Mouse (Mus musculus): ENCODE measurements around the gene Pik3r2. TPM values are rescaled to one million over a fixed set of nuclear protein-coding genes. Genes with fewer than 3 reads are reported as not detected.

Gene Pik3r2
- polyA plus RNA-seq, 1 experiment from 2014 or later = 74.6 TPM

DNA sequence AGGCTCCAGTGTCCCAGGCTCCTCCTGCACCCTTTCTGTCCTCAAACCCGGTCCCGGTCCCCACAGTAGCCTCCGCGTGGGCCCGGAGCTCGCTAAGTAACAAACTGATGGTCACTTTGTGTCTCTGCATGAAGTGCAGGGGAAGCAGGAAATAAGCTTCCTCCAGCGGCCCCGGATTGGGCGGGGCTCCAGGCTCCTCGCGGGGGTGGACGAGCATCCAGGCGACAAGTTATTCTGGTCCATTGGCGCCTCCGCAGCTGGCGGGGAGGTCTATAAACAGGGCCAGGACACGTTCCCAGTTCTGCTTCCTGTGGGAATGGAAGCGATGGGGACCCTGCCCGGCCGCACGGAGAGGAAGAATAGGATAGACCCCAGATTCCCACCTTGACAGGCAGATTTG is 23.4 kb downstream of the Pik3r2 start:
- no peaks in the 10 kb centered on the region for H3K9me3 ChIP-seq
- H3K36me3 ChIP-seq = peaks cover 15% of the 10 kb centered on the region
- no peak for ATAC-seq (ENCODE audit: low FRiP score, low read depth)
- H3K4me1 ChIP-seq = peaks cover 12% of the 10 kb centered on the region
- H3K9ac ChIP-seq (replicated peaks) = 0 out of 2 replicates have a peak overlapping the region, but pooled peaks have one; percentile 28
- H3K4me2 ChIP-seq (replicated peaks) = no peak overlapping the region
- H3K27me3 ChIP-seq = peaks cover 31% of the 10 kb centered on the region; the same call in 1 of the 2 replicates
- no peak overlapping the region for H3K4me3 ChIP-seq
- WGBS = 37% methylated on average over 21 of the region's 21 CpGs
- H3K27ac ChIP-seq (replicated peaks) = no peak overlapping the region

DNA sequence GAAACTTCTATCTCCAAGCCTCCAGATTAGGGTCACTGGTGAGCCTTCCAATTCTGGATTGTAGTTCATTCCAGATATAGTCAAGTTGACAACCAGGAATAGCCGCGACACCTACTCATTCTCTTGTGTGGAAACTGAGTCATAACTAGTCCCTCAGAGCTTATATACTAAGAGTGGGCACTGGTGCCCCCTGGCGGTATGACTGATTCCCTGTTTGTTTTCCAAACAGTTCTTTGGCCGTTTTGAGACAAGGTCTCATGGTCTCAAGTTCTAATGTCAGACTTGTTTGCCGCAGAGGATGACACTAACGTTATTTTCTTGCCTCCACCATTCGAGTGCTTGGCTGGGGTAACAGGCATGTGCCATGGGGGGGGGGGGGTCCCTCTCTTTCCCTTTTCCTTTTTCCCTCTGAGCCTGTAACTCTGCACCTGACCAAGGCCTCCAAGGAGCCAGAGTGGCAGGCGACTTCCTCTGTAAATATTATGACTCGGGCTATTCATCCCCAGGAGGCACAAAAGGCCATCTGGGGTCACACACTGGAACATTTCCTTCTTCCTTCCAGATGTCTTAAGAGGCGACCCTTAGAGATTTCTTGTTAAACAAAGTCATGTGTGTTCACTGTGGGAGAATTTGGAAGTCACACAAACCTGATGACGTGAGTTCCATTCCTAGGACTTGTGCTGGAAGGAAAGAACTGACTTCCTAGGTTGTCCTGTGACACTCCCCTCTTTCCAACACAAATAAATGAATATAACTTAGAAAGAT is 24.3 kb downstream of the Pik3r2 start:
- Histone ChIP-seq H3K4me2 (replicated peaks) (no peak overlapping the region), H3K27ac (replicated peaks) (no peak overlapping the region), H3K9ac (replicated peaks) (no peak overlapping the region), H3K36me3 (peaks cover 11% of the 10 kb centered on the region), H3K4me1 (peaks cover 12% of the 10 kb centered on the region), H3K4me3 (no peak overlapping the region), H3K27me3 (peaks cover 39% of the 10 kb centered on the region), H3K9me3 (no peaks in the 10 kb centered on the region)
- no peak for ATAC-seq (ENCODE audit: low FRiP score, low read depth)
- 44% methylated on average over 11 of the region's 11 CpGs for WGBS

DNA sequence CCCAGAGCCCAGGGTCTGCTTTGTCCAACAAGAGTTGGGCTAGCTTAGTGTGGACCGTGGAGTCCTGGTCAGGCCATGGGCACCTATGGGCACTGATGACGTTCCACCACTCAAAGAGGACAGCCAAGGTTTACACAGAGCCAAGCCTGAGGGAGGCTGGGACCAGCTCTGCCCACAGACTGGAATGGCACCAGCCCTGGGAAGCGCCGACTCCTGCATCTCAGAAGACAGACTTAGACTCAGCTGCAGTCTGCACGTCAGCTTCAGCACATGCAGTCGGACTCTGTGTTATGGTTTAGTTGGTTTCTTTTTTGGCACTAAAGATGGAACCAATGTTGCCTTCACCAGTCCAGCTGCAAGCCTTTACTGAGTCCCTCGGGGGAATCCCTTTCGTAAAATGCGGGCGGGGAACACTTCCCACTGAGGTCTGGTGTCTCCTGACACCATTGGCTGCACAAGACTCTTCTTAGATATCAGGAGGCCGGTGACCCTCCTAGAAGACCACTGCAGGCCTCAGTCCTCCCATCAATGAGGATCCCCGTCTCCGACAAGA is 26.3 kb downstream of the Pik3r2 start:
- H3K4me2 ChIP-seq (replicated peaks) = no peak overlapping the region
- H3K27me3 ChIP-seq = peaks cover 54% of the 10 kb centered on the region
- no peak overlapping the region for H3K27ac ChIP-seq (replicated peaks)
- peaks cover 4% of the 10 kb centered on the region for H3K4me1 ChIP-seq
- no peaks in the 10 kb centered on the region for H3K9me3 ChIP-seq
- H3K9ac ChIP-seq (replicated peaks) = no peak overlapping the region
- ATAC-seq (ENCODE audit: low FRiP score, low read depth) = no peak
- no peak overlapping the region for H3K4me3 ChIP-seq
- WGBS = 84% methylated on average over 13 of the region's 13 CpGs
- H3K36me3 ChIP-seq = no peaks in the 10 kb centered on the region

DNA sequence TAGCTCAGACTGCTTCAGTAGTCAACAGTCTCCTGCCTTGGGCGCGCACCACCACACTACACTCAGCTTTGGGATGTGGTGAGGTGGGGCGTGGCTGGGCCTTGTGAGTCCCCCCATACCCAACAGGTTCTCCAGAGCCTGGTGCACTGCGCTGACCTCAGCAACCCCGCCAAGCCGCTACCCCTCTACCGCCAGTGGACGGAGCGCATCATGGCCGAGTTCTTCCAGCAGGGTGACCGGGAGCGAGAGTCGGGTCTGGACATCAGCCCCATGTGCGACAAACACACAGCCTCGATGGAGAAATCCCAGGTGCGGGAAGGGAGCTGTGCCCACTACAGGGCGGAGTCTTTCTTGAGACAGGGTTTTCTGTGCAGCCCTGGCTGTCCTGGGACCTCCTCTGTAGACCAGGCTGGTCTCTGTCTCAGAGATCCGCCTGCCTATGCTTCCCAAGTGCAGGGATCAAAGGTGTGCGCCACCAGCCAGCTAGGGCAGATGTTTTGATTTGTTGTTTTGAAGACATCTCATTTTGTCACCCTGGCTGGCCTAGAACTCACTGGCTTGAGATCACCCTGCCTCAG is 27.3 kb downstream of the Pik3r2 start:
- Histone ChIP-seq H3K9ac (replicated peaks) (no peak overlapping the region), H3K27me3 (peaks cover 62% of the 10 kb centered on the region), H3K9me3 (no peaks in the 10 kb centered on the region), H3K36me3 (no peaks in the 10 kb centered on the region), H3K4me2 (replicated peaks) (no peak overlapping the region), H3K4me1 (peaks cover 2% of the 10 kb centered on the region), H3K27ac (replicated peaks) (no peak overlapping the region), H3K4me3 (no peak overlapping the region)
- WGBS = 82% methylated on average over 19 of the region's 19 CpGs
- no peak for ATAC-seq (ENCODE audit: low FRiP score, low read depth)

DNA sequence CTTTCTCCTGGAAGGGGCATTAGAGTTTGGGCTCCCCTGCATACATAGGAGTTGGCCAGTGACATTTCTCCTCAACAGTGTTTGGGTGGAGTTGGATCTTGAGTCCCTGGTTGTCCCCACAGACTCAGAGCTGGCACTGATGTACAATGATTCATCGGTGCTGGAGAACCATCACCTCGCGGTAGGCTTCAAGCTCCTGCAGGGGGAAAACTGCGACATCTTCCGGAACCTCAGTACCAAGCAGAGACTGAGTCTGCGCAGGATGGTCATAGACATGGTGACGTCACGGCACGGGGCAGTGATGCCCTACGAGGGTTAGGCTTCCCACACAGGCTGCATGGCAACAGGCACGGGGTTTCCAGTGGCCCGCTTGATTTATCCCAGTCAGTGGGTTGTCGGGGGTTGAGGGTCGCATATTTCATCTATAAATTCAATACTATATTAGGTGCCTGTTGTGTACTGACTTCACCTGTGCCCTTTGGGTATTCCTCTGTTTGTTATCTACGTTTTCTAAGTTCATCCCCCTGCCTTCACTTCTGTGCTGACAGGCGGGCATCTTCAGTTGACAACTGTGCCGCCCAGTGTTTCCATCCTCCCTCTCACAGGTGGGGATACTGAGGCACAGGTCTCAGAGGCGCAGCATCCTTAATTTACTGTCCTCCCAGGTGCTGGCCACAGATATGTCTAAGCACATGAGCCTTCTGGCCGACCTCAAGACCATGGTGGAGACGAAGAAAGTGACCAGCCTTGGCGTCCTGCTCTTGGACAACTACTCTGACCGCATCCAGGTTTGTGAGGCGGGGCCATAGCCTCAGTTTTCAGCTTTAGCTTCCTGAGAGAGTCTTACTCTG is 28.0 kb downstream of the Pik3r2 start:
- H3K9me3 ChIP-seq = no peaks in the 10 kb centered on the region
- no peaks in the 10 kb centered on the region for H3K36me3 ChIP-seq
- peaks cover 9% of the 10 kb centered on the region for H3K4me1 ChIP-seq
- H3K4me2 ChIP-seq (replicated peaks) = no peak overlapping the region
- no peak overlapping the region for H3K9ac ChIP-seq (replicated peaks)
- no peak for ATAC-seq (ENCODE audit: low FRiP score, low read depth)
- 90% methylated on average over 23 of the region's 23 CpGs for WGBS
- H3K27me3 ChIP-seq = peaks cover 70% of the 10 kb centered on the region
- no peak overlapping the region for H3K27ac ChIP-seq (replicated peaks)
- H3K4me3 ChIP-seq = no peak overlapping the region

DNA sequence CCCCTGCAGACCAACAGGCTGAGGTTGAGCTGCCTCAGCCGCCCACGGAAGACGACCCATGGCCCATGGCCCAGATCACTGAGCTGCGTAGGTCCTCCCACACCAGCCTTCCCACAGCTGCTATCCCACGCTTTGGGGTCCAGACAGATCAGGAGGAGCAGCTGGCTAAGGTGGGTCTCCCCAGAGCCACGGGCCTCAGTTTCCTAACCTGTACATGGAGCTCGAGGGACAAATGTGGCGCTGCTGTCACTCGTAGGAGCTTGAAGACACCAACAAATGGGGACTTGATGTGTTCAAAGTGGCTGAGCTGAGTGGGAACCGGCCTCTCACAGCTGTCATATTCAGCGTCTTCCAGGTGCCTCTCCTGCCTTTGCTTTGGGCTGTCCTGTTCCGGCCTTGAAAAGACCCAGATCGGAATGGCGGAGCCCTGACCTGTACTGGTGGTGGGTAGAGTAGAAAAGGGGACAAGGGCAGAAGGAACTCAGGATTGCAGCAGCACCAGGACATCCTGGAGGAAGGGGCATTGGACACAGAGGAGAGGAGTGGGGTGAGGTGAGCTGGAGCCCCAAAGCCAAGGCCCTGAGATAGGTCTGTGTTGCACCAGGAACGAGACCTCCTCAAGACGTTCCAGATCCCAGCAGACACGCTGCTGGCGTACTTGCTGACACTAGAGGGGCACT is 29.2 kb downstream of the Pik3r2 start:
- H3K27ac ChIP-seq (replicated peaks) = no peak overlapping the region
- no peak overlapping the region for H3K4me3 ChIP-seq
- no peak overlapping the region for H3K4me2 ChIP-seq (replicated peaks)
- peaks cover 81% of the 10 kb centered on the region for H3K27me3 ChIP-seq
- no peaks in the 10 kb centered on the region for H3K9me3 ChIP-seq
- no peak for ATAC-seq (ENCODE audit: low FRiP score, low read depth)
- 85% methylated on average over 18 of the region's 18 CpGs for WGBS
- no peak overlapping the region for H3K9ac ChIP-seq (replicated peaks)
- H3K36me3 ChIP-seq = no peaks in the 10 kb centered on the region
- peaks cover 16% of the 10 kb centered on the region for H3K4me1 ChIP-seq

DNA sequence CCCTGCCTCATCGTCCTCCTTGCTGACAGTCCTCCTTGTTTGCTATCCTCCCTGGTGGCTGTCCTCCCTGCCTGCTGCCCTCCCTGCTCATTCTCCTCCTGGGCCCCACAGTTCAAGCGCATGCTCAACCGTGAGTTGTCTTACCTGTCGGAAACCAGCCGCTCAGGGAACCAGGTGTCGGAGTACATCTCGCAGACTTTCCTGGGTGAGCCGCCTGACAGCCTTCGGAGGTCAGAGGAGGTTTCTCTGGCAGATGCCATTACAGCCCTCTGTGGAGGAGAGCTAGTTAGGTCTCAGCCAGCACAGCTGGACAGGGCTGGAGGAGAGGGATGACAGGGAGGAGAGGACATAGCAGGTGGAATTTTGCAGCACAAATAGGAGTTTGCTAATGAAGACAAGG is 29.8 kb downstream of the Pik3r2 start:
- Histone ChIP-seq H3K9me3 (no peaks in the 10 kb centered on the region), H3K4me1 (peaks cover 21% of the 10 kb centered on the region), H3K4me2 (replicated peaks) (no peak overlapping the region), H3K9ac (replicated peaks) (no peak overlapping the region), H3K27me3 (peaks cover 87% of the 10 kb centered on the region), H3K36me3 (no peaks in the 10 kb centered on the region), H3K4me3 (no peak overlapping the region), H3K27ac (replicated peaks) (no peak overlapping the region)
- no peak for ATAC-seq (ENCODE audit: low FRiP score, low read depth)
- 77% methylated on average over 9 of the region's 9 CpGs for WGBS

DNA sequence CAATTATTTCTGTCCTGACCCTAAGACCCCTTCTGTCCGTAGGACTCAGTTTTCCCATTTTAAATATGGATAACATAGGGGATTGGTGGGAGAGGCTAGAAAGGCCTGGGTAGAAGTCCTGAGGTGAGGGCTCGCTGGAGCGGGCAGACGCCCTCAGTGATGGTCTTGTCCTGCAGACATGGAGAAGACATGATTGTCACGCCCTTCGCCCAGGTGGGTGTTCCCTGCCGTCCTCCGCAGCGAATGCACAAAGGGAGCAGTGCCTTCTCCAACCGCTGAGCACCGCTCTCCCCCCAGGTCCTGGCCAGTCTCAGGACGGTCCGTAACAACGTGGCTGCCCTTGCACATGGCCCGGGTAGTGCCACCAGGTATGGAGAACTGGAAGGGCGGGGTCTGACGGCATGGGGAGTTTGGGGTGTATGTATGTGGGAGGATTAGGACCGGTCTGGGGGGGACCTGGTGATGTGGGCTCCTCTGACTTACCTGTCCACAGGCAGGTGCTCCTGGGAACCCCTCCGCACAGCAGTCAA is 30.8 kb downstream of the Pik3r2 start:
- H3K9me3 ChIP-seq = no peaks in the 10 kb centered on the region
- H3K27me3 ChIP-seq = peaks cover 96% of the 10 kb centered on the region
- no peak overlapping the region for H3K27ac ChIP-seq (replicated peaks)
- H3K9ac ChIP-seq (replicated peaks) = no peak overlapping the region
- H3K36me3 ChIP-seq = no peaks in the 10 kb centered on the region
- WGBS = 57% methylated on average over 19 of the region's 19 CpGs
- H3K4me3 ChIP-seq = no peak overlapping the region
- H3K4me1 ChIP-seq = peaks cover 21% of the 10 kb centered on the region
- H3K4me2 ChIP-seq (replicated peaks) = no peak overlapping the region
- no peak for ATAC-seq (ENCODE audit: low FRiP score, low read depth)

DNA sequence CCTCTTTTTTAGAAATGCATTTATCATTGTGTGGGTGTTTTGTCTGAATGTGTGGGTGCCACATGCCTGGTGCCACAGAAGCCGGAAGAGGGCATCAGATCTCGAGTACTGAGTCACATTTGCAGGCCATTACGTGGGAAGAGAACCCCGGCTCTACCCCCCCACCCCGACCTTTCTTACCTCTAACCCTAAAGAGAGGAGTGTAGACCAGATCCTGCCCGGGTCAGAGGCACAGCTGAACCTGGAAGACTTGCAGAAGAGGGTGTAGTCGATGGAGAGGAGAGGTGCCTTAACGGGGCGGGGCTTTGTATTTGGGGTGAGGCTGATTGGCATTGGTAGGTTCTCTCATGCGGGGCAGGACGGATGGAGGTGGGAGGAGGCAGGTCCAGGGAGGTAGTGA is 31.7 kb downstream of the Pik3r2 start:
- Histone ChIP-seq H3K4me2 (replicated peaks) (no peak overlapping the region), H3K4me3 (no peak overlapping the region), H3K9ac (replicated peaks) (no peak overlapping the region), H3K36me3 (no peaks in the 10 kb centered on the region), H3K4me1 (peaks cover 21% of the 10 kb centered on the region), H3K27ac (replicated peaks) (no peak overlapping the region), H3K9me3 (no peaks in the 10 kb centered on the region), H3K27me3 (peaks cover 92% of the 10 kb centered on the region)
- no peak for ATAC-seq (ENCODE audit: low FRiP score, low read depth)
- WGBS = 59% methylated on average over 11 of the region's 11 CpGs

DNA sequence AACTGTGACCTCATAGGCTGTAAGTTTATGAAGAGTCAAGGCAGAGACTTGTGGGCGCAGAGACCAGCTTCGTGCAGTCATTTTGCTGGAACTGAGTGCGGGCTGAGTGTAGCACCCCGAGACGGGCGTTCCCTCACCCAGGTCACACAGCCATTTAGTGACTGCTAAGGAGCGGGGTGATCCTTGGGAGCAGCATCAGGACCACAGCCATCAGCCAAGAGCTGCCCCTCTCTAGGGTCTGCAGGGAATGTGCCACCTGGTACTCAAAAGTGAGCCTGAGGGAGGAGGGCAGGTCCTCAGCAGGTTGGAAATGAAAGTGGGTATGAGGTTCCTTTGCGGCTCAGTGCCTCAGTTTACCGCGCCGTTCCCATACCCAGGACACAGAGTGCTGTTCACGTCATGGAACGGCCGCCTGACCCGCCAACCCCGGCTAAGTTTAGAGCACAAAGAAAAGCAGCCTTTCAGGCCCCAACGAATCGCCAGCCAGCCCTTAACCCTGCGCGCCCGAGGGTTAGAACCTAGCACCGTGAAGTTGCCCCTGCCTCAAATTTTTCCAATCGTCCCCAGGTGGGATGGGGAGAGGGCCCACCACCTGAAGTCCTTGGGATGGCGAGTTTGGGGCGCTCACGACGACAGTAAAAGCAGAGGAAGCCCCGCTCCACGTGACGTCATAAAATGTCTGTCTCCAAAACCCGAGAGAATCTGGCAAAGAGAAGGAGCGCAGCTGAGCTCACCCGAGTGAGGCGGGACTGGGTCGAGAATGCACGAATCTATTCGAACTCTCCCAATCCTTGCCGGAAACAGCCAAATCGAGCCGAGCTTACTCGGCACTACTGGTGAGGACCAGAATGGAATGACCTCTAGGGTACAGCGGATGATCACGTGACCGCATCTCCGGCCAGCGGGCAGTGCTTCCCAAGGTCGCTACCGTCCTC is 32.6 kb downstream of the Pik3r2 start:
- 3% methylated on average over 48 of the region's 48 CpGs for WGBS
- Histone ChIP-seq H3K4me1 (peaks cover 21% of the 10 kb centered on the region), H3K27me3 (peaks cover 84% of the 10 kb centered on the region), H3K9ac (replicated peaks) (peak overlapping the region; percentile 41; the same call in 1 of the 2 replicates), H3K4me3 (peak overlapping the region; percentile 27), H3K27ac (replicated peaks) (no peak overlapping the region), H3K36me3 (no peaks in the 10 kb centered on the region), H3K4me2 (replicated peaks) (peak overlapping the region; percentile 51), H3K9me3 (no peaks in the 10 kb centered on the region)
- peak; percentile 27; the same call in 1 of the 2 replicates for ATAC-seq (ENCODE audit: low FRiP score, low read depth)

Measured in midbrain, embryonic 12.5 days (tissue).